Mouse (Mus musculus): ENCODE results near the gene Mgat4e. TPM values are rescaled to one million over a fixed set of nuclear protein-coding genes. Genes with fewer than 3 reads are reported as not detected.
A peak's percentile ranks its signal among the peaks of the same experiment; 100 is the strongest.
"Not testable (repeated sequence)": the region's sequence is repeated elsewhere in the genome, so short reads cannot be mapped to it uniquely, and the experiment has no call there.

Mgat4e gene
- total RNA-seq, 2 experiments from 2014 or later: not detected

- no peak for DNase-seq
- intact Hi-C loops (cut with DNase I): no loop called here
Observed at GRCm38 (mm10) chr1:134558511-134558910, 9.0 kb upstream of the Mgat4e start.

GRCm38 (mm10) chr1:134556671-134557218 lies 7.3 kb upstream of the Mgat4e start:
- intact Hi-C loops (cut with DNase I): no loop called here
- peak; percentile 91 to 92 for DNase-seq

GRCm38 (mm10) chr1:134555871-134556670 lies 6.6 kb upstream of the Mgat4e start:
- intact Hi-C loops (cut with DNase I): no loop called here
- DNase-seq: peak in 1 of 2 experiments; percentile 9

GRCm38 (mm10) chr1:134555240-134555870 lies 5.9 kb upstream of the Mgat4e start:
- intact Hi-C loops (cut with DNase I): no loop called here
- DNase-seq: no peak

- DNase-seq: no peak
- intact Hi-C loops (cut with DNase I): no loop called here
Observed at GRCm38 (mm10) chr1:134552396-134552795, 2.9 kb upstream of the Mgat4e start.

- DNase-seq: no peak
- intact Hi-C loops (cut with DNase I): no loop called here
Observed at GRCm38 (mm10) chr1:134551869-134552268, 2.4 kb upstream of the Mgat4e start.

GRCm38 (mm10) chr1:134548231-134548630 lies 1.3 kb downstream of the Mgat4e start:
- intact Hi-C loops (cut with DNase I): no loop called here
- DNase-seq: peak in 1 of 2 experiments; percentile 12

- intact Hi-C loops (cut with DNase I): no loop called here
Observed at GRCm38 (mm10) chr1:134540610-134541009, 8.9 kb downstream of the Mgat4e start.

GRCm38 (mm10) chr1:134535513-134535912 lies 14.0 kb downstream of the Mgat4e start:
- intact Hi-C loops (cut with DNase I): no loop called here
- DNase-seq: no peak

More at GRCm38 (mm10) chr1:134540610-134541009, 8.9 kb downstream of the Mgat4e start:
- no peak for DNase-seq

GRCm38 (mm10) chr1:134535054-134535453 lies 14.4 kb downstream of the Mgat4e start:
- intact Hi-C loops (cut with DNase I): no loop called here

GRCm38 (mm10) chr1:134533710-134534109 lies 15.8 kb downstream of the Mgat4e start:
- DNase-seq; intact Hi-C loops (cut with DNase I): not testable (repeated sequence)

More at GRCm38 (mm10) chr1:134535054-134535453, 14.4 kb downstream of the Mgat4e start:
- no peak for DNase-seq

- intact Hi-C loops (cut with DNase I): no loop called here
- no peak for DNase-seq
Observed at GRCm38 (mm10) chr1:134530618-134531017, 18.9 kb downstream of the Mgat4e start.

GRCm38 (mm10) chr1:134526752-134527151 lies 22.7 kb downstream of the Mgat4e start:
- intact Hi-C loops (cut with DNase I): no loop called here
- no peak for DNase-seq

GRCm38 (mm10) chr1:134525015-134525414 lies 24.5 kb downstream of the Mgat4e start:
- intact Hi-C loops (cut with DNase I): no loop called here
- DNase-seq: no peak

GRCm38 (mm10) chr1:134524424-134524823 lies 25.1 kb downstream of the Mgat4e start:
- intact Hi-C loops (cut with DNase I): no loop called here
- DNase-seq: no peak

- intact Hi-C loops (cut with DNase I): no loop called here
- no peak for DNase-seq
Observed at GRCm38 (mm10) chr1:134522325-134522724, 27.2 kb downstream of the Mgat4e start.

GRCm38 (mm10) chr1:134521163-134521562 lies 28.3 kb downstream of the Mgat4e start:
- no peak for DNase-seq
- intact Hi-C loops (cut with DNase I): no loop called here

GRCm38 (mm10) chr1:134520001-134520721 lies 29.3 kb downstream of the Mgat4e start:
- no peak for DNase-seq
- intact Hi-C loops (cut with DNase I): no loop called here

GRCm38 (mm10) chr1:134519201-134519600 lies 30.3 kb downstream of the Mgat4e start:
- DNase-seq: not testable (repeated sequence)
- intact Hi-C loops (cut with DNase I): loop anchor here (2.0 to 5.0 kb wide), 2 partner anchors 42 to 73 kb away; partner anchors contain the start of gene Kdm5b

GRCm38 (mm10) chr1:134518677-134519076 lies 30.8 kb downstream of the Mgat4e start:
- DNase-seq: peak; percentile 83
- intact Hi-C loops (cut with DNase I): loop anchor here (2.0 to 5.0 kb wide), 2 partner anchors 42 to 74 kb away; partner anchors contain the start of gene Kdm5b

- not testable (repeated sequence) for DNase-seq
- intact Hi-C loops (cut with DNase I): loop anchor here (2.0 to 5.0 kb wide), 3 partner anchors 43 to 89 kb away; partner anchors contain the start of gene Kdm5b
Observed at GRCm38 (mm10) chr1:134517841-134518240, 31.6 kb downstream of the Mgat4e start.
